Mouse (Mus musculus) lung, adult 2 months (tissue): ENCODE measurements around the gene Dhx30.

ENCODE experiments used
- CTCF ChIP-seq: fragments of 200-500 bp; IDR thresholded peaks from 2 replicates; pipeline ENCODE4 v1.5.1; 2011; ENCODE audit warnings: mild to moderate bottlenecking, low read length, control low read depth; ENCODE audit not compliant: insufficient read depth
- POLR2A ChIP-seq: fragments of 200-500 bp; IDR thresholded peaks from 2 replicates; pipeline ENCODE4 v1.6.1; 2011; ENCODE audit warnings: low read depth, mild to moderate bottlenecking, control low read depth, low read length, borderline replicate concordance; ENCODE audit errors: extremely low read depth

DNA sequence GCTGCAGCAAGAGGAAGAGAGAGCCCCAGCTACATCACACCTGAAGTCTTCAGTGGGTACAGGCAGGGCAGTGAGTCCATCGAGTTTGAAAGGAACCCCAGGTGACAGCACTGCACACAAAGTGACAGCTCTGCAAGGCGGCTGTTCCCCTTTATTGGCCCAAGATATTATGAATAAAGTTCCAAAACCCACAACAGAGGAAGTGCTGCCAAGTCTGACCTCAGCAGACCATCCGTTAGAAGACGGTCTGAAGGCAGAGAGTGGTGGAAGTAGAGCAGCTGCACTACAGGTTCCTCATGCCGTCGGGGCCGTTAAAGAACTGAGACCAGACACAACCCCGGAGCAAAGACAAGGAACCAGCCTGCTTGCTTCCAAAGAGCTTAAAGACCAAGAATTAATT lies 79.7 kb downstream of the Dhx30 start:
- TF ChIP-seq CTCF, result no peak
- no peak for TF ChIP-seq POLR2A
